Mouse (Mus musculus) limb, embryonic 13.5 days (tissue): Measurements from ENCODE around the gene Wdfy2. TPM values are rescaled to one million over a fixed set of nuclear protein-coding genes. Genes with fewer than 3 reads are reported as not detected.

ENCODE experiments used
- ATAC-seq: fragments of 200-750 bp; cut with Nextera tagmentation; 2 replicates; pipeline ENCODE4 v1.8.0; 2017; ENCODE audit warnings: low read depth, moderate number of reproducible peaks, moderate TSS enrichment; ENCODE audit not compliant: low FRiP score
- H3K27ac ChIP-seq: fragments of 300-500 bp; sonication (generic); 2 replicates; pipeline ENCODE4 v1.5.1; 2015; ENCODE audit warnings: inconsistent platforms, mild to moderate bottlenecking, moderate library complexity
- H3K27me3 ChIP-seq: fragments of 300-500 bp; sonication (generic); 2 replicates; pipeline ENCODE4 v1.6.1; 2015; ENCODE audit warnings: mild to moderate bottlenecking, inconsistent platforms
- H3K36me3 ChIP-seq: fragments of 300-500 bp; sonication (generic); 2 replicates; pipeline ENCODE4 v1.6.1; 2015; ENCODE audit warnings: inconsistent platforms, mild to moderate bottlenecking, moderate library complexity
- H3K4me1 ChIP-seq: fragments of 300-500 bp; sonication (generic); 2 replicates; pipeline ENCODE4 v1.6.1; 2015; ENCODE audit warnings: inconsistent platforms
- H3K4me2 ChIP-seq: fragments of 300-500 bp; sonication (generic); replicated peaks from 2 replicates; pipeline ENCODE4 v1.6.1; 2015; ENCODE audit warnings: inconsistent platforms, mild to moderate bottlenecking, moderate library complexity
- H3K4me3 ChIP-seq: fragments of 300-500 bp; sonication (generic); 2 replicates; pipeline ENCODE4 v1.5.1; 2015; ENCODE audit warnings: moderate library complexity, mild to moderate bottlenecking, inconsistent platforms
- H3K9ac ChIP-seq: fragments of 300-500 bp; sonication (generic); 2 replicates; pipeline ENCODE4 v1.6.1; 2015; ENCODE audit warnings: mild to moderate bottlenecking, inconsistent platforms
- H3K9me3 ChIP-seq: fragments of 300-500 bp; sonication (generic); 2 replicates; pipeline ENCODE4 v1.6.1; 2016; ENCODE audit warnings: inconsistent platforms
- WGBS: fragments of 180-500 bp; shearing (Covaris S2); methylation state at CpG from one replicate; pipeline ENCODE4 v1.1.7; 2015; 5-methylcytosine and 5-hydroxymethylcytosine counted together
- polyA plus RNA-seq: library from polyadenylated mRNA; unstranded; fragments of >200 nt; fragmentation: Nextera tagmentation; extraction: Ambion mirVana; gene quantifications from 2 replicates; pipeline ENCODE4 v1.2.1, GENCODE M21; 2015

Gene Wdfy2
- polyA plus RNA-seq, 1 experiment from 2014 or later: 8.6 TPM

- Histone ChIP-seq H3K36me3 (peaks cover 18% of the 10 kb centered on the region), H3K9me3 (no peaks in the 10 kb centered on the region)
Measured at GRCm38 (mm10) chr14:62963632-62964031, 126.2 kb downstream of the Wdfy2 start.

GRCm38 (mm10) chr14:62965342-62965741 is 127.9 kb downstream of the Wdfy2 start:
- peaks cover 12% of the 10 kb centered on the region for H3K4me1 ChIP-seq
- no peak overlapping the region for H3K27ac ChIP-seq
- no peak overlapping the region for H3K4me3 ChIP-seq
- WGBS: 80% methylated on average over 5 of the region's 5 CpGs
- H3K27me3 ChIP-seq: no peaks in the 10 kb centered on the region
- no peak overlapping the region for H3K9ac ChIP-seq
- peaks cover 5% of the 10 kb centered on the region; the same call in 1 of the 2 replicates for H3K36me3 ChIP-seq
- H3K9me3 ChIP-seq: no peaks in the 10 kb centered on the region
- no peak for ATAC-seq
- H3K4me2 ChIP-seq: peak overlapping the region; percentile 59

More at GRCm38 (mm10) chr14:62963632-62964031, 126.2 kb downstream of the Wdfy2 start:
- no peak overlapping the region for H3K4me3 ChIP-seq
- WGBS: 92% methylated on average over 4 of the region's 4 CpGs
- no peak overlapping the region for H3K9ac ChIP-seq
- H3K27ac ChIP-seq: no peak overlapping the region
- peaks cover 12% of the 10 kb centered on the region for H3K4me1 ChIP-seq
- H3K4me2 ChIP-seq: no peak overlapping the region
- H3K27me3 ChIP-seq: no peaks in the 10 kb centered on the region
- no peak for ATAC-seq

GRCm38 (mm10) chr14:62965811-62966520 is 128.5 kb downstream of the Wdfy2 start:
- Histone ChIP-seq H3K36me3 (peaks cover 5% of the 10 kb centered on the region; the same call in 1 of the 2 replicates), H3K9me3 (no peaks in the 10 kb centered on the region), H3K9ac (peak overlapping the region; percentile 21; the same call in 1 of the 2 replicates), H3K4me2 (peak overlapping the region; percentile 59), H3K27ac (no peak overlapping the region), H3K27me3 (no peaks in the 10 kb centered on the region), H3K4me3 (peak overlapping the region; percentile 34), H3K4me1 (peaks cover 12% of the 10 kb centered on the region)
- ATAC-seq: no peak
- 14% methylated on average over 15 of the region's 15 CpGs for WGBS

- ATAC-seq: no peak
- Histone ChIP-seq H3K36me3 (no peaks in the 10 kb centered on the region), H3K4me2 (no peak overlapping the region), H3K9ac (no peak overlapping the region), H3K4me3 (no peak overlapping the region), H3K27ac (no peak overlapping the region), H3K4me1 (no peaks in the 10 kb centered on the region), H3K27me3 (no peaks in the 10 kb centered on the region), H3K9me3 (no peaks in the 10 kb centered on the region)
- 8% methylated on average over 5 of the region's 5 CpGs for WGBS
Measured at GRCm38 (mm10) chr14:62975046-62975445, 137.6 kb downstream of the Wdfy2 start.

- no peaks in the 10 kb centered on the region for H3K36me3 ChIP-seq
- ATAC-seq: no peak
- no peaks in the 10 kb centered on the region for H3K27me3 ChIP-seq
- H3K27ac ChIP-seq: no peak overlapping the region
- no peak overlapping the region for H3K9ac ChIP-seq
- WGBS: 84% methylated on average over 1 of the region's 1 CpGs
- H3K4me2 ChIP-seq: no peak overlapping the region
- H3K4me3 ChIP-seq: no peak overlapping the region
- no peaks in the 10 kb centered on the region for H3K4me1 ChIP-seq
- H3K9me3 ChIP-seq: no peaks in the 10 kb centered on the region
Measured at GRCm38 (mm10) chr14:62979815-62980214, 142.3 kb downstream of the Wdfy2 start.

GRCm38 (mm10) chr14:62984410-62984809 is 146.9 kb downstream of the Wdfy2 start, which contains the start of gene Defb48:
Defb48 (minus strand) TSS chr14:62984510.
- H3K27me3 ChIP-seq: no peaks in the 10 kb centered on the region
- H3K4me2 ChIP-seq: no peak within 1 kb of the TSS
- H3K4me3 ChIP-seq: no peak within 1 kb of the TSS
- H3K4me1 ChIP-seq: no peaks in the 10 kb centered on the region
- ATAC-seq: no peak
- WGBS: 72% methylated on average over 1 of the region's 1 CpGs
- H3K36me3 ChIP-seq: no peaks in the 10 kb centered on the region
- H3K9me3 ChIP-seq: no peaks in the 10 kb centered on the region
- H3K9ac ChIP-seq: no peak within 1 kb of the TSS
- H3K27ac ChIP-seq: no peak within 1 kb of the TSS

GRCm38 (mm10) chr14:62991271-62991670 is 153.8 kb downstream of the Wdfy2 start:
- Histone ChIP-seq H3K4me1 (no peaks in the 10 kb centered on the region), H3K36me3 (no peaks in the 10 kb centered on the region), H3K27ac (no peak overlapping the region), H3K27me3 (no peaks in the 10 kb centered on the region), H3K9ac (no peak overlapping the region), H3K4me2 (no peak overlapping the region), H3K9me3 (no peaks in the 10 kb centered on the region), H3K4me3 (no peak overlapping the region)
- 75% methylated on average over 3 of the region's 3 CpGs for WGBS
- no peak for ATAC-seq

- Histone ChIP-seq H3K27me3 (no peaks in the 10 kb centered on the region), H3K9me3 (no peaks in the 10 kb centered on the region), H3K36me3 (no peaks in the 10 kb centered on the region), H3K4me3 (no peak overlapping the region), H3K9ac (no peak overlapping the region), H3K27ac (no peak overlapping the region), H3K4me1 (no peaks in the 10 kb centered on the region), H3K4me2 (no peak overlapping the region)
- 84% methylated on average over 7 of the region's 7 CpGs for WGBS
- no peak for ATAC-seq
Measured at GRCm38 (mm10) chr14:62991849-62992510, 154.5 kb downstream of the Wdfy2 start.

- Histone ChIP-seq H3K4me3 (no peak within 1 kb of the TSS), H3K9me3 (no peaks in the 10 kb centered on the region), H3K27me3 (no peaks in the 10 kb centered on the region), H3K4me1 (no peaks in the 10 kb centered on the region), H3K9ac (no peak within 1 kb of the TSS), H3K36me3 (no peaks in the 10 kb centered on the region), H3K27ac (no peak within 1 kb of the TSS), H3K4me2 (no peak within 1 kb of the TSS)
- 76% methylated on average over 8 of the region's 8 CpGs for WGBS
- no peak for ATAC-seq
Measured at GRCm38 (mm10) chr14:62997777-62998176, 160.3 kb downstream of the Wdfy2 start, which contains the start of gene Defb47. Defb47 (plus strand) TSS chr14:62998077.

GRCm38 (mm10) chr14:62998977-62999376 is 161.5 kb downstream of the Wdfy2 start:
- H3K27me3 ChIP-seq: no peaks in the 10 kb centered on the region
- no peak overlapping the region for H3K27ac ChIP-seq
- H3K4me2 ChIP-seq: no peak overlapping the region
- H3K9ac ChIP-seq: no peak overlapping the region
- no peak overlapping the region for H3K4me3 ChIP-seq
- H3K9me3 ChIP-seq: no peaks in the 10 kb centered on the region
- 76% methylated on average over 4 of the region's 4 CpGs for WGBS
- ATAC-seq: no peak
- H3K36me3 ChIP-seq: no peaks in the 10 kb centered on the region
- H3K4me1 ChIP-seq: no peaks in the 10 kb centered on the region

- Histone ChIP-seq H3K4me1 (no peaks in the 10 kb centered on the region), H3K36me3 (no peaks in the 10 kb centered on the region), H3K27ac (no peak overlapping the region), H3K9me3 (no peaks in the 10 kb centered on the region), H3K4me2 (no peak overlapping the region), H3K4me3 (no peak overlapping the region), H3K27me3 (no peaks in the 10 kb centered on the region), H3K9ac (no peak overlapping the region)
- ATAC-seq: no peak
- 59% methylated on average over 2 of the region's 2 CpGs for WGBS
Measured at GRCm38 (mm10) chr14:63002588-63002987, 165.1 kb downstream of the Wdfy2 start.
